ENCODE assay signal across 8 mouse cellular contexts in the genomic region with DNA sequence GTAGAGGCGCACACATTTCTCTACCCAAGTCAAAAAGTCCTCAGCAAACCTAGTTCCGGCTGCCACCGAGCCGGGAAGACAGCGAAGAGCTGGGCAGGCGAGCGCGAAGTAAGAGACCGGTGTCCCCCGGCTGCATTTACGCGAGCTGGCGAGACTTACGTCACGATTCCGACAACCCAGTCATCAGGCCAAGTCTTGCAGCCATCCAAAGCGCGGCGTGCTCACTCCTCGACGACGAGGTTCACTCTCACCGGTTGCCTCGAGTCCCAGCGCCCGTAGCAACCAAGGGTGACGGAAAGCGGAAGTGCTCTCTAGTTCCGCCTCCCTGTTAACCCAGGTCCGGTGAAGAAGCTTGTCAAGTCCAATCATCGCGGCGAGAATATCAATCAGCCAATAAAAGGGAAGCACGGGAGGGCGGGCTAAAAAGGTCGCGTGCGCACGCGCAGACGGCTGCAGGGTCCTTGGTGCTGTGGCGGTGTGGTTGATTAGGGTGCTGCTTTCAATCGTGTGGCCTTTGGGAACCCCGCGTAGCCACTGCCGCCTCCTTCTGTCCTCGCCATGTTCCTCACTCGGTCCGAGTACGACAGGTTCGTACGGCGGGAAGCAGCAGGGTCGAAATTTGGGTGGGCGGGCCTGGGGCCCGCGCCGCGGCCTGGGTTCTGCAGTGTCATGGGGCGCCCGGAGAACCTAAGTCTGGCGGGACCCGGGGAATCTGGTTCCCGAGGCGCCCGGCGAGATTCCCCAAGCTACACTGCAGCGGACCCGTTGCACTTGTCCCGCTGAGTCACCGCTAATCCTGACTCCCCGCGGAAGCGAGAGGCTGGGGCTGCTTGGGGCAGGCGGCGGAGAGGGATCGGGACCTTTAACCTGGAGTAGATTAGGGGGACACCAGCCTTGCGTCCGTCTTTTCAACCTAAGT. TPM values are rescaled to one million over a fixed set of nuclear protein-coding genes. Genes with fewer than 3 reads are reported as not detected.
DNase-seq lines count a peak whose midpoint lies in the region; ATAC-seq and TF ChIP-seq lines count a peak whose summit lies in the region.

A gene (plus strand): TSS at position 208 of the 919 bp plus-strand sequence.

- H3K9me3 ChIP-seq in hindbrain, postnatal 0 days (ENCODE audit: low read length) = no peaks in the 10 kb centered on the region

- H3K27me3 ChIP-seq in hindbrain, postnatal 0 days (ENCODE audit: insufficient read depth, low read length) = no peaks in the 10 kb centered on the region

- H3K36me3 ChIP-seq in hindbrain, postnatal 0 days (ENCODE audit: insufficient read depth, low read length) = no peaks in the 10 kb centered on the region

- H3K4me3 ChIP-seq in gastrocnemius, adult 2 months = peak within 1 kb of the TSS; percentile 99
- peak within 1 kb of the TSS; percentile 98 for H3K4me3 ChIP-seq in hindbrain, postnatal 0 days (ENCODE audit: low read length)
- H3K4me3 ChIP-seq in left cerebral cortex, adult 2 months = peak within 1 kb of the TSS; percentile 85

- peak within 1 kb of the TSS; percentile 76 for H3K9ac ChIP-seq in hindbrain, postnatal 0 days (replicated peaks; ENCODE audit: low read length)

- H3K4me2 ChIP-seq in hindbrain, postnatal 0 days (ENCODE audit: low read depth, low read length) = peak within 1 kb of the TSS; percentile 90

- peaks cover 9% of the 10 kb centered on the region for H3K4me1 ChIP-seq in hindbrain, postnatal 0 days (ENCODE audit: insufficient read depth, low read length)

- H3K27ac ChIP-seq in gastrocnemius, adult 2 months = peak within 1 kb of the TSS; percentile 95
- H3K27ac ChIP-seq in hindbrain, postnatal 0 days = no peak within 1 kb of the TSS
- peak within 1 kb of the TSS; percentile 84 for H3K27ac ChIP-seq in left cerebral cortex, adult 2 months

- peak; percentile 99 for DNase-seq in ZHBTc4 (ENCODE audit: low read depth, low spot score)
- DNase-seq in gastrocnemius, adult 2 months = peak; percentile 95
- DNase-seq in hindbrain, postnatal 0 days (ENCODE audit: low spot score) = peak; percentile 99
- DNase-seq in left cerebral cortex, adult 2 months (ENCODE audit: extremely low spot score in 1 of 2, low spot score in 2 of 2) = peak; percentile 87 to 92
- peak; percentile 95 for DNase-seq in right cerebral cortex, adult 2 months (ENCODE audit: low spot score in 2 of 2)
- peak; percentile 94 for DNase-seq in urinary bladder, postnatal 14 days (ENCODE audit: low spot score)

- intact Hi-C loops in gastrocnemius, adult 2 months (cut with DNase I) = loop anchor here (10.0 kb wide), 1 partner anchor 92 kb away; no protein-coding TSS in a partner anchor
- intact Hi-C loops in left cerebral cortex, adult 2 months (cut with DNase I) = loop anchor here (2.0 kb wide), 2 partner anchors 46 to 92 kb away; a partner anchor contains a TSS

- TF ChIP-seq CTCF in gastrocnemius, adult 2 months (IDR thresholded peaks at IDR 0.05) = no peak
- TF ChIP-seq CTCF in hindbrain, postnatal 0 days (IDR thresholded peaks at IDR 0.05; ENCODE audit: low read depth) = 0 out of 2 replicates have a peak, but pooled peaks have one; percentile 5
- no peak for TF ChIP-seq CTCF in left cerebral cortex, adult 2 months (IDR thresholded peaks at IDR 0.05)

- ATAC-seq in common myeloid progenitor, adult 5-6 weeks (replicated peaks; ENCODE audit: low read depth, poor library complexity, severe bottlenecking) = peak; percentile 98
- ATAC-seq in hindbrain, postnatal 0 days = peak; percentile 100
- ATAC-seq in megakaryocyte, adult 5-6 weeks (ENCODE audit: poor library complexity, severe bottlenecking) = peak; percentile 99

- WGBS in hindbrain, postnatal 0 days = under 1% methylated on average over 79 of the region's 79 CpGs

RNA-seq across cellular contexts. Expression of the gene that starts here (rescaled TPM):
- 240 and 241 TPM in 2 replicates for total RNA-seq in common myeloid progenitor, adult 5-6 weeks (2017)
- 10 to 100 TPM; 51.8 to 55.7 TPM for total RNA-seq in gastrocnemius, adult 2 months (2021)
- total RNA-seq in hindbrain, postnatal 0 days (2014; rRNA removed) = 81.8 and 93.6 TPM in 2 replicates
- 232 and 238 TPM in 2 replicates for polyA plus RNA-seq in hindbrain, postnatal 0 days (2015; fragmentation: Nextera tagmentation; extraction: Ambion mirVana)
- total RNA-seq in left cerebral cortex, adult 2 months (2021) = 10 to 100 TPM; 64.9 to 80.9 TPM
- total RNA-seq in megakaryocyte, adult 5-6 weeks (2015) = 160 and 172 TPM in 2 replicates
- total RNA-seq in megakaryocyte, adult 5-6 weeks (2017) = 146 and 158 TPM in 2 replicates
